Mouse (Mus musculus): ENCODE data around the gene Ccnb1ip1.

GRCm38 (mm10) chr14:50795965-50796364 lies 11.6 kb downstream of the Ccnb1ip1 start:
- TF ChIP-seq CTCF (conservative IDR thresholded peaks at IDR 0.05; ENCODE audit: low read length) (no peak), POU5F1 (IDR thresholded peaks at IDR 0.05; ENCODE audit: borderline replicate concordance, low read length) (no peak), NANOG (IDR thresholded peaks at IDR 0.05; ENCODE audit: borderline replicate concordance, low read length) (no peak)
